Mouse (Mus musculus) liver, embryonic 16.5 days (tissue): ENCODE results near the gene Ccdc82. TPM values are rescaled to one million over a fixed set of nuclear protein-coding genes. Genes with fewer than 3 reads are reported as not detected.

ENCODE experiments used
- ATAC-seq: fragments of 200-750 bp; cut with Nextera tagmentation; 2 replicates; pipeline ENCODE4 v1.8.0; 2017; ENCODE audit warnings: low read depth, mild to moderate bottlenecking, moderate number of reproducible peaks, moderate library complexity
- H3K27ac ChIP-seq: fragments of 300-500 bp; sonication (generic); 2 replicates; pipeline ENCODE4 v1.5.1; 2014; ENCODE audit warnings: mild to moderate bottlenecking, low read length
- H3K27me3 ChIP-seq: fragments of 300-500 bp; sonication (generic); 2 replicates; pipeline ENCODE4 v1.6.1; 2014; ENCODE audit warnings: low read depth, low read length, mixed read lengths; ENCODE audit not compliant: control insufficient read depth, insufficient read depth
- H3K36me3 ChIP-seq: fragments of 300-500 bp; sonication (generic); 2 replicates; pipeline ENCODE4 v1.6.1; 2014; ENCODE audit warnings: mild to moderate bottlenecking; ENCODE audit not compliant: control insufficient read depth, insufficient read depth
- H3K4me1 ChIP-seq: fragments of 300-500 bp; sonication (generic); 2 replicates; pipeline ENCODE4 v1.6.1; 2014; ENCODE audit warnings: low read depth, low read length, mixed read lengths; ENCODE audit not compliant: control insufficient read depth
- H3K4me2 ChIP-seq: fragments of 300-500 bp; sonication (generic); 2 replicates; pipeline ENCODE4 v1.6.1; 2014; ENCODE audit warnings: low read depth, low read length, mixed read lengths
- H3K4me3 ChIP-seq: fragments of 300-500 bp; sonication (generic); 2 replicates; pipeline ENCODE4 v1.5.1; 2014; ENCODE audit warnings: low read depth, mild to moderate bottlenecking, low read length
- H3K9ac ChIP-seq: fragments of 300-500 bp; sonication (generic); 2 replicates; pipeline ENCODE4 v1.6.1; 2014; ENCODE audit warnings: low read depth, low read length
- H3K9me3 ChIP-seq: fragments of 300-500 bp; sonication (generic); replicated peaks from 2 replicates; pipeline ENCODE4 v1.6.1; 2016; ENCODE audit warnings: low read length; ENCODE audit not compliant: control insufficient read depth
- WGBS: fragments of 180-500 bp; shearing (Covaris S2); extraction: QIAGEN DNeasy Blood & Tissue Kit; methylation state at CpG from one replicate; pipeline ENCODE4 v1.1.7; 2014; ENCODE audit not compliant: insufficient replicate concordance; 5-methylcytosine and 5-hydroxymethylcytosine counted together
- polyA plus RNA-seq: library from polyadenylated mRNA; unstranded; fragments of >200 nt; fragmentation: Nextera tagmentation; extraction: Ambion mirVana; gene quantifications from 2 replicates; pipeline ENCODE4 v1.2.1, GENCODE M21; 2015

The Ccdc82 gene
- polyA plus RNA-seq, 1 experiment from 2014 or later = 8.8 TPM

DNA sequence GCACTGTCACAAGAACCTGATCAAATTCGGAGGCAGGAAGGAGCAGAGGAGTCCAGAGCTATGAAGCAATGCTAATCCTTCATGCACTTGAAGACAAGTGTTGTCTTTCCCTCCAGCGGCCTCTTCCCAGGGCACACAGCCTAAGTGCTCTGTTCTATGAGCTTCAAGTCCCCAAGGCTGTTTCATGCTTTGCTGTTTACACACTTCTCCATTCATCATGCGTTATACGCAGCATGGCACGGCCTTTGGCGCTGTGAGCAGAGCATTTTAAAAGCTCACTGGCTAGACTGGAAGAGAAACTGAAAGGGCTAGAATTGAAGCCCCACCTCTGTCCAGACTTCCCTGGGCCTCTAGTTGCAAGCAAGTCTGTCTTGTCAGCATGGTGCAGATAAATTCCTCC lies 57.2 kb downstream of the Ccdc82 start:
- Histone ChIP-seq H3K9ac (no peak overlapping the region), H3K4me1 (no peaks in the 10 kb centered on the region; the same call in 1 of the 2 replicates), H3K27ac (no peak overlapping the region), H3K9me3 (no peaks in the 10 kb centered on the region), H3K4me2 (no peak overlapping the region), H3K36me3 (no peaks in the 10 kb centered on the region), H3K4me3 (no peak overlapping the region), H3K27me3 (no peaks in the 10 kb centered on the region)
- ATAC-seq = no peak
- WGBS = 39% methylated on average over 6 of the region's 6 CpGs

- Histone ChIP-seq H3K27me3 (no peaks in the 10 kb centered on the region), H3K9me3 (no peaks in the 10 kb centered on the region), H3K36me3 (no peaks in the 10 kb centered on the region), H3K4me1 (no peaks in the 10 kb centered on the region; the same call in 1 of the 2 replicates), H3K4me3 (no peak overlapping the region), H3K27ac (no peak overlapping the region), H3K4me2 (no peak overlapping the region), H3K9ac (no peak overlapping the region)
- ATAC-seq = no peak
- WGBS = 77% methylated on average over 3 of the region's 3 CpGs
Measured at GRCm38 (mm10) chr9:13306471-13306870, 59.7 kb downstream of the Ccdc82 start.

DNA sequence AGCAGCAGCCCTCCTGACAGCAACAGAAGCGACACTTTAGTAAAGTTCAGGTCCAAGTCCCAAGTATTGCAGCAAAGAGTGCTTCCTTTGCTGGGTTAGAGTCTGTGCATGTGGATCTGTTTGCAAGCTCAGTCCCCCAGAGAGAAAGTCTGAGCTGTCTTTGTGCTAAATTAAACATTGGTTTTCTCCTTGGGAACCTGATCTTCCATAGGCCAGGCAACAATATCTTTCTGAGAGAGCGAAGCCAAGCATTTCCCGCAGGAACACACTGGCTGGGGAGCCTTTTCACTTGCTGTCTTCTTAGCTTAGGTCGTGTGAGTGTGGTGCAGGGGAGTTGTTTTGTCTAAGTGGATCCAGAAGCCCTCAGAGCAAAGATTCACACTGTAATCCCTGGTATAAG lies 60.5 kb downstream of the Ccdc82 start:
- H3K9me3 ChIP-seq = no peaks in the 10 kb centered on the region
- ATAC-seq = no peak
- H3K27ac ChIP-seq = no peak overlapping the region
- H3K4me3 ChIP-seq = no peak overlapping the region
- 52% methylated on average over 4 of the region's 4 CpGs for WGBS
- H3K9ac ChIP-seq = no peak overlapping the region
- H3K4me1 ChIP-seq = no peaks in the 10 kb centered on the region; the same call in 1 of the 2 replicates
- no peak overlapping the region for H3K4me2 ChIP-seq
- H3K36me3 ChIP-seq = no peaks in the 10 kb centered on the region
- H3K27me3 ChIP-seq = no peaks in the 10 kb centered on the region

- 77% methylated on average over 8 of the region's 8 CpGs for WGBS
- Histone ChIP-seq H3K27me3 (no peaks in the 10 kb centered on the region), H3K9ac (no peak overlapping the region), H3K4me2 (no peak overlapping the region), H3K9me3 (no peaks in the 10 kb centered on the region), H3K27ac (no peak overlapping the region), H3K4me1 (no peaks in the 10 kb centered on the region; the same call in 1 of the 2 replicates), H3K4me3 (no peak overlapping the region), H3K36me3 (no peaks in the 10 kb centered on the region)
- no peak for ATAC-seq
Measured at GRCm38 (mm10) chr9:13308718-13309117, 62.0 kb downstream of the Ccdc82 start.

- Histone ChIP-seq H3K9me3 (no peaks in the 10 kb centered on the region), H3K4me2 (no peak overlapping the region), H3K4me3 (no peak overlapping the region), H3K27me3 (no peaks in the 10 kb centered on the region), H3K9ac (no peak overlapping the region), H3K4me1 (no peaks in the 10 kb centered on the region), H3K27ac (no peak overlapping the region), H3K36me3 (no peaks in the 10 kb centered on the region)
- ATAC-seq = no peak
- 50% methylated on average over 7 of the region's 7 CpGs for WGBS
Measured at GRCm38 (mm10) chr9:13309807-13310206, 63.1 kb downstream of the Ccdc82 start.

DNA sequence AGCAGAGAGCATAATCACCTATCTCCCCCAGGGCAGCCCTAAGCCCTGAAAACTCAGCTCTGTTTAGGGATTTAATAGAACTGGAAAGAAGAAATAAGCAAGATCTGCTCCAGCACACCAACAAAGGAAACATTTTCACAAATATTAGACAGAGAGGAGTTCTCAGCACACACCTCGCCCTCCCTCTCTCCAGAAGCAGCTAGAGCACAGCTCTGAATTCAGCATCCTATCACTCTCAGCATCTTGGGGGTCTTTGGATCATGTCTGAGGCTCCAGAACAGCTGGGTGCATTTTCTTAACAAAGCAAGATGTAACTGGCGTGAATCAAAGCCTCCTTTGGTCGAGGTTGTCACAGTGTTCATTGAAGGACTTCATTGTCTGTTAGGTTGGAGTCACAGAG lies 63.5 kb downstream of the Ccdc82 start:
- 43% methylated on average over 3 of the region's 3 CpGs for WGBS
- no peak for ATAC-seq
- Histone ChIP-seq H3K27ac (no peak overlapping the region), H3K4me3 (no peak overlapping the region), H3K9me3 (no peaks in the 10 kb centered on the region), H3K27me3 (no peaks in the 10 kb centered on the region), H3K9ac (no peak overlapping the region), H3K4me2 (no peak overlapping the region), H3K4me1 (no peaks in the 10 kb centered on the region), H3K36me3 (no peaks in the 10 kb centered on the region)

DNA sequence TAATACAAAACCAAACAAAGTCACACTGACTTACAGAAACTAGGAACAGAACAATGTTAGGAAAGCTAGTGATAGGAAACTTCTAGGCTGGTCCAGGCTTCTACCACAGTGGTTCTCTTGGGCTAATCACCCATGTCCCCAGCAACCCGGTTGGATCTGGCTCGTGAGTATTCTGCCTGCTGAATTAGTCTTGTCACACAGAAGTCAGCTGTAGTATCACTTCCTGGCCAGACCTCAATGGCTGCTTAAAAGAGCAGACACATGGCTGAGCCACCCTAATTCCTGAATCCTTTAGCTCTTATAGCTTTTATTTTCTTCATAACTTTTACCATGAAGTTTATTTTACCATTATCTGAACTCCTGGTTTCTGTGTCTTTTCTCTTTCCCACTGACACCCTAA lies 64.3 kb downstream of the Ccdc82 start:
- no peaks in the 10 kb centered on the region for H3K27me3 ChIP-seq
- no peak for ATAC-seq
- H3K9me3 ChIP-seq = no peaks in the 10 kb centered on the region
- no peak overlapping the region for H3K9ac ChIP-seq
- 11% methylated on average over 2 of the region's 2 CpGs for WGBS
- no peaks in the 10 kb centered on the region for H3K4me1 ChIP-seq
- H3K4me3 ChIP-seq = no peak overlapping the region
- H3K36me3 ChIP-seq = no peaks in the 10 kb centered on the region
- no peak overlapping the region for H3K27ac ChIP-seq
- no peak overlapping the region for H3K4me2 ChIP-seq

- Histone ChIP-seq H3K4me3 (no peak overlapping the region), H3K27me3 (no peaks in the 10 kb centered on the region), H3K36me3 (no peaks in the 10 kb centered on the region), H3K4me1 (no peaks in the 10 kb centered on the region), H3K9ac (no peak overlapping the region), H3K9me3 (no peaks in the 10 kb centered on the region), H3K27ac (no peak overlapping the region), H3K4me2 (no peak overlapping the region)
- 61% methylated on average over 2 of the region's 2 CpGs for WGBS
- no peak for ATAC-seq
Measured at GRCm38 (mm10) chr9:13313923-13314322, 67.2 kb downstream of the Ccdc82 start.

DNA sequence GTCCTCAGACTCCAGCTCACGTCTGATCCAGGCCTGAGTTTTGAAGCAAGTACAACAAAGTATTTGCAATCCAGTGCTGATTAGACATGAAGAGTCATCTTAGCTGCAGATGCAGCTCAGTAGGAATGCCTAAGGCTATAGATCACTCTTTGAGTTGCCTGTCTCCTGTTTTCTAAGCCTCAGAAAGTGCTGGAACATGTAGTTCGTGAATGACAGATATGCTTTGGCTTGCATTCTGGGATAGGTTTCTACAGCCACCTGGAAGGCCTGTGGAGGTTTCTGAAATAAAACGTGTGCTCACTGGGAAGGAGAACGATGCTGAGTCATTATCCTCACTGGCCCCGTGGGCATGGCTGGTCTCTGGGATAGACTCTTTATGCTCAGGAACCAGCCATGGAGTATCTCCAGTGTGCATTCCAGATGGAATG lies 67.8 kb downstream of the Ccdc82 start:
- 53% methylated on average over 5 of the region's 5 CpGs for WGBS
- Histone ChIP-seq H3K9ac (no peak overlapping the region), H3K9me3 (no peaks in the 10 kb centered on the region), H3K36me3 (no peaks in the 10 kb centered on the region), H3K27ac (no peak overlapping the region), H3K27me3 (no peaks in the 10 kb centered on the region), H3K4me1 (no peaks in the 10 kb centered on the region), H3K4me3 (no peak overlapping the region), H3K4me2 (no peak overlapping the region)
- no peak for ATAC-seq
